Mouse (Mus musculus): Measurements from ENCODE around the gene Gm38394. TPM values are rescaled to one million over a fixed set of nuclear protein-coding genes. Genes with fewer than 3 reads are reported as not detected.
A peak's percentile ranks its signal among the peaks of the same experiment; 100 is the strongest.
"Not testable (repeated sequence)": the region's sequence is repeated elsewhere in the genome, so short reads cannot be mapped to it uniquely, and the experiment has no call there.

Gene Gm38394
- polyA plus RNA-seq (2012; fragmentation: generic; extraction: Trizol), result 2.6 TPM

DNA sequence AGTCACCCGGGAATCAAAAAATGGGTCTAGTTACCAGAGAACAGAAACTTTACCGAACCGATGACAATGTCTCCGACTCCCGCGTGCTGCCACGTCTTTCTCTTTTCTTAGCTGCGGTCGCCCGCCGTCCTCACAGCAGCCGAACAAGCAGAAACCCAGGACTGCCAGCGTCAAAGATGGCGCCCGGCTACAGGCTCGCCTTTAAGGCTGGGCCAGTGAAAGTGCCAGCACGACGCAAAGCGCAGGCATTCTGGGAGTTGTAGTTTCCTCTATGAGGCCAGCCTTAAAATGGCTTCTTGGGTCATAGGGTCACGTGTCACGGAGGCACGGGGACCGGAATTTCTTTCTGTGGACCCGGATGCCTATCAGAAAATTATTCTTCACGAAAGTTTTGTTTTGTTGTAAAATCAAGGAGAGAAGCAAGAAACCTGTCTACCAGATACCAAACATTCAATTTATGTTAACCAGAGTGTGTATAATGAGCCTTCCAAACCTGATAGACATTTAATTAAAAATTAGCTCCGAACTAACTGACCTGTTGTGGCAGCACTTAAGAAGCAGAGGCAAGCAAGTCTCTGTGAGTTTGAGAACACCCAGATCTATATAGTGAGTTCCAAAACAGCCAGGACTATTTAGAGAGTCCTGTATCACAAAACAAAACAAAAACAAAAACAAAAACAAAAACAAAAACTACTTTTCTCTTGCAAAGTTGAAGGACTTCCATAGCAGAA, at the start of gene Gm38394:
Gene Gm38394 (minus strand): TSS at position 116 of the 731 bp plus-strand sequence.
- Histone ChIP-seq H3K79me2 (ENCODE audit: control insufficient read depth, insufficient read depth) (peaks cover 44% of the 10 kb centered on the region), H3K27me3 (ENCODE audit: control insufficient read depth, insufficient read depth, insufficient read length) (no peaks in the 10 kb centered on the region), H3K4me2 (ENCODE audit: low read depth) (peak within 1 kb of the TSS; percentile 89), H3ac (ENCODE audit: control insufficient read depth, insufficient read length) (peak within 1 kb of the TSS; percentile 5), H3K4me3 (peak within 1 kb of the TSS; percentile 66), H3K36me3 (ENCODE audit: control insufficient read depth, insufficient read depth) (peaks cover 23% of the 10 kb centered on the region)
- TF ChIP-seq TCF3 (IDR thresholded peaks at IDR 0.05; ENCODE audit: insufficient read length, low read depth) (no peak), POLR2AphosphoS2 (IDR thresholded peaks at IDR 0.05; ENCODE audit: insufficient read length, low read depth) (peak; percentile 73), MYOD1 (IDR thresholded peaks at IDR 0.05; ENCODE audit: control insufficient read depth in 1 of 3, insufficient read length in 2 of 3, low read depth in 2 of 3) (no peak), POLR2A (IDR thresholded peaks at IDR 0.05; ENCODE audit: insufficient read length, low read depth) (peak; percentile 70), TCF12 (IDR thresholded peaks at IDR 0.05; ENCODE audit: insufficient read depth, poor library complexity, severe bottlenecking) (no peak), SRF (IDR thresholded peaks at IDR 0.05; ENCODE audit: control insufficient read depth, insufficient read length, low read depth) (peak; percentile 54), MAX (IDR thresholded peaks at IDR 0.05; ENCODE audit: low read depth) (no peak), MYOG (IDR thresholded peaks at IDR 0.05; ENCODE audit: control insufficient read depth in 1 of 3, insufficient read depth in 1 of 3, insufficient read length in 2 of 3, low read depth in 2 of 3) (no peak), USF1 (IDR thresholded peaks at IDR 0.05; ENCODE audit: low read depth) (peak; percentile 97), CEBPB (IDR thresholded peaks at IDR 0.05; ENCODE audit: insufficient read depth, poor library complexity, severe bottlenecking) (no peak), REST (IDR thresholded peaks at IDR 0.05; ENCODE audit: insufficient read depth, insufficient read length) (no peak), E2F4 (IDR thresholded peaks at IDR 0.05; ENCODE audit: insufficient read depth) (no peak)

DNA sequence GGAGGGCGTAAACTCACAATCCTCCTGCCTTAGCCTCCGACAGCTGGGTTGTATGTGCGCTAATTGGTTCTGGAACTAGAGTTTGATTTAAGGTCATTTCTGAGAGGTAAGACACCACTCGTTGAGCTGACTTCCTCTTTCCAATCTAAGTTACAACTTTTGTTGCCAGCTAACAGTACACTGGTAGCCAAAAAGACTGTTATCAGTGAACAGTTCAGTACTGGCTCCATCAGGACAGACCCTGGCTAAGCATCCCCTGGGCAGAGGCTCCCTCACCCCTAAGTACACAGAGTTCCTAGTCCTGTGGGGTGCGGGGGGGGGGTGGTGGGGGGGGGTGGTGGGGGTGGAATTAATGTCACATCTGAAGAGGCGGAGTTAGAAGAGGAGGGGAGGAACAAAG, 49.8 kb upstream of the Gm38394 start:
- Histone ChIP-seq H3K36me3 (ENCODE audit: control insufficient read depth, insufficient read depth) (peaks cover 14% of the 10 kb centered on the region), H3K4me2 (ENCODE audit: low read depth) (no peak overlapping the region), H3K27me3 (ENCODE audit: control insufficient read depth, insufficient read depth, insufficient read length) (no peaks in the 10 kb centered on the region), H3K4me3 (no peak overlapping the region), H3K79me2 (ENCODE audit: control insufficient read depth, insufficient read depth) (no peaks in the 10 kb centered on the region), H3ac (ENCODE audit: control insufficient read depth, insufficient read length) (no peak overlapping the region)
- no peak for TF ChIP-seq MAX (IDR thresholded peaks at IDR 0.05; ENCODE audit: low read depth)
- TF ChIP-seq USF1 (IDR thresholded peaks at IDR 0.05; ENCODE audit: low read depth), result no peak
- no peak for TF ChIP-seq E2F4 (IDR thresholded peaks at IDR 0.05; ENCODE audit: insufficient read depth)
- TF ChIP-seq REST (IDR thresholded peaks at IDR 0.05; ENCODE audit: insufficient read depth, insufficient read length), result no peak
- TF ChIP-seq POLR2A (IDR thresholded peaks at IDR 0.05; ENCODE audit: insufficient read length, low read depth), result no peak
- no peak for TF ChIP-seq POLR2AphosphoS2 (IDR thresholded peaks at IDR 0.05; ENCODE audit: insufficient read length, low read depth)
- no peak for TF ChIP-seq TCF12 (IDR thresholded peaks at IDR 0.05; ENCODE audit: insufficient read depth, poor library complexity, severe bottlenecking)
- TF ChIP-seq TCF3 (IDR thresholded peaks at IDR 0.05; ENCODE audit: insufficient read length, low read depth), result no peak
- TF ChIP-seq MYOG (IDR thresholded peaks at IDR 0.05; ENCODE audit: control insufficient read depth in 1 of 3, insufficient read depth in 1 of 3, insufficient read length in 2 of 3, low read depth in 2 of 3), result no peak
- no peak for TF ChIP-seq SRF (IDR thresholded peaks at IDR 0.05; ENCODE audit: control insufficient read depth, insufficient read length, low read depth)
- TF ChIP-seq MYOD1 (IDR thresholded peaks at IDR 0.05; ENCODE audit: control insufficient read depth in 1 of 3, insufficient read length in 2 of 3, low read depth in 2 of 3), result no peak
- no peak for TF ChIP-seq CEBPB (IDR thresholded peaks at IDR 0.05; ENCODE audit: insufficient read depth, poor library complexity, severe bottlenecking)

- Histone ChIP-seq H3K79me2 (ENCODE audit: control insufficient read depth, insufficient read depth) (no peaks in the 10 kb centered on the region), H3ac (ENCODE audit: control insufficient read depth, insufficient read length) (no peak overlapping the region), H3K4me2 (ENCODE audit: low read depth) (no peak overlapping the region), H3K36me3 (ENCODE audit: control insufficient read depth, insufficient read depth) (peaks cover 22% of the 10 kb centered on the region), H3K4me3 (no peak overlapping the region), H3K27me3 (ENCODE audit: control insufficient read depth, insufficient read depth, insufficient read length) (no peaks in the 10 kb centered on the region)
- TF ChIP-seq E2F4 (IDR thresholded peaks at IDR 0.05; ENCODE audit: insufficient read depth) (no peak), REST (IDR thresholded peaks at IDR 0.05; ENCODE audit: insufficient read depth, insufficient read length) (no peak), TCF12 (IDR thresholded peaks at IDR 0.05; ENCODE audit: insufficient read depth, poor library complexity, severe bottlenecking) (no peak), POLR2AphosphoS2 (IDR thresholded peaks at IDR 0.05; ENCODE audit: insufficient read length, low read depth) (no peak), MYOG (IDR thresholded peaks at IDR 0.05; ENCODE audit: control insufficient read depth in 1 of 3, insufficient read depth in 1 of 3, insufficient read length in 2 of 3, low read depth in 2 of 3) (no peak), MAX (IDR thresholded peaks at IDR 0.05; ENCODE audit: low read depth) (no peak), CEBPB (IDR thresholded peaks at IDR 0.05; ENCODE audit: insufficient read depth, poor library complexity, severe bottlenecking) (no peak), TCF3 (IDR thresholded peaks at IDR 0.05; ENCODE audit: insufficient read length, low read depth) (no peak), SRF (IDR thresholded peaks at IDR 0.05; ENCODE audit: control insufficient read depth, insufficient read length, low read depth) (no peak), MYOD1 (IDR thresholded peaks at IDR 0.05; ENCODE audit: control insufficient read depth in 1 of 3, insufficient read length in 2 of 3, low read depth in 2 of 3) (no peak), POLR2A (IDR thresholded peaks at IDR 0.05; ENCODE audit: insufficient read length, low read depth) (no peak), USF1 (IDR thresholded peaks at IDR 0.05; ENCODE audit: low read depth) (no peak)
These were observed 48.2 kb upstream of the Gm38394 start for GRCm38 (mm10) chr1:133709292-133709691.

- H3K36me3 ChIP-seq (ENCODE audit: control insufficient read depth, insufficient read depth), result peaks cover 22% of the 10 kb centered on the region
- not testable (repeated sequence) for H3K79me2 ChIP-seq (ENCODE audit: control insufficient read depth, insufficient read depth); H3K4me3 ChIP-seq; H3K4me2 ChIP-seq (ENCODE audit: low read depth); H3K27me3 ChIP-seq (ENCODE audit: control insufficient read depth, insufficient read depth, insufficient read length); H3ac ChIP-seq (ENCODE audit: control insufficient read depth, insufficient read length)
These were observed 40.7 kb upstream of the Gm38394 start for GRCm38 (mm10) chr1:133701824-133702223.

Measured in myocyte (in vitro differentiated cells).